Mouse (Mus musculus): ENCODE results near the gene Rtp3.

The Rtp3 gene

DNA sequence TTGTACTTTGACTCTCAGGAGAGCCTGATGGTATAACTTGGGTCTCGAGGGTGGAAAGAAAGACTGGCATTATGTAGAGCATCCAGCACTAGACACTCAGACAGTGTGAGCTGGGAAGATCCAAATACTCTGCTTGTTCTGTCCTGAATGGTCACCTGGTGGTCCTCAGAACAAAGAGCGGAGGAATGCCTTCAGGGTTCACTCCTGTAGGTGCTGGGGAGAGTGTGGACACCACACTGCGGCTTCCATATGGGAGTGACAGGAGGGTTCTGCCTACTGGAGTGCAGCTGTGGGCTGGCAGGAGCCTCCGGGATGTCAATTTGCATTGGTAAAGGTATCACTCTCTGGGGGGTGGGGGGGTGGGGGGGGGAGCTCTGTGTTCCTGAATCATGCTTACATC, 8.0 kb downstream of the Rtp3 start:
- DNase-seq (ENCODE audit: low read depth, low spot score) = no peak

DNA sequence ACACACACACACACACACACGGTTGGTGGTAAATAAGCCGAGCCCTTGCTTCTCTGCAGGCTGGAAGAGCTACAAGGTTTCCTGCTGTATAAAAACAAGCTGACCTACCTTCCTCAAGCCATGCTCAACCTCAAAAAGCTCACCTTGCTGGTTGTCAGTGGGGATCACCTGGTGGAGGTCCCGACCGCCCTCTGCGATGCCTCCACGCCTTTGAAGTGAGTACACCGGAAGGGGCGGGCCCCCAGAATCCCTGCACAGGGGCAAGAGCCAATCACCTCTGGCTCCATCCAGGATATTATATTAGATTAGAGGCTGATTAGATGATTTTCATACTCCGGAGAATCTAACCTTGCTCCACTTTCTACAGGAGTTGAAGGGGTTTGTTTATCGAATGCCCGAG, 11.0 kb downstream of the Rtp3 start:
- no peak for DNase-seq (ENCODE audit: low read depth, low spot score)

- no peak for DNase-seq (ENCODE audit: low read depth, low spot score)
These were observed 24.5 kb downstream of the Rtp3 start for GRCm38 (mm10) chr9:110965910-110966231.

GRCm38 (mm10) chr9:110965062-110965909, 25.1 kb downstream of the Rtp3 start:
- DNase-seq (ENCODE audit: low read depth, low spot score) = no peak

DNA sequence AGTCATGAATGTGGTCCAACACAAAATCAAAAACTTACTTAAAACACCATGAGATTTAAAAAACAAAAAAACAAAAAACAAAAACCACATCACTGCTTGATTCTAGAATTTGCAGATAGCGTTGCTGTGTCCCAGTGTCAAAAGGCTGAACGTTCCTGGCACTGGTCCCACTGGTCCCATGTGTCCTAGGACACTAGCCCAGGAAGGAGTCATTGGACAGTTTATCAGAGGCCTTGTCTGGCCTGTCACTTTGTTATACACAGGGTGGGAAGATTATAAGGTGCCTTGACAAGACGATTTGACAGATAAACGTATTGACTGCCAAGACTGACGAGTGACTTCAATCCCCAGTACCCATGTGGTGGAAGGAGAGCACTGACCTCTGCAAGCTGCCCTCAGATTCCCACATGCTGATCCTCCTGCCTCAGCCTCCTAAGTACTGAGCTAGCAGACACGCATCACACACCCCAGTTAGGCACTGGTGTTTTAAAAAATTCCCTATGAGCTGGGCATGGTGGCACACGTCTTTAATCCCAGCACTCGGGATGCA, 26.7 kb downstream of the Rtp3 start:
- DNase-seq (ENCODE audit: low read depth, low spot score) = no peak

DNA sequence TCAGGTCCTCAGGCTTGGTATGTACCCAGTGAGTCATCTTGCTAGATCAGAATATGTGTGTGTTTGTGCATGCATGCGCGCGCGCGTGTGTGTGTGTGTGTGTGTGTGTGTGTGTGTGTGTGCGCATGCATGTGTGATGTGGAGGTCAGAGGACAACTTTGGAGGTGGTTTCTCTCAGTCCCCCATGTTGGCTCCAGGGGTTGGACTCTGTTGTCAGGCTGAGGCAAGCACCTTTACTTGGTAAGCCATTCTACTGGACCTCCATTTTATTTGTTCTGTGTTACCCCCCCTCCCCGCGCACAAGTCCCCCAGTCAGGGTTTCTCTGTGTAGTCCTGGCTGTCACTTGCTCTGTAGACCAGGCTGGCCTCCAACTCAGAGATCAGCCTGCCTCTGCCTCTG, 29.0 kb downstream of the Rtp3 start:
- DNase-seq (ENCODE audit: low read depth, low spot score) = no peak

- no peak for DNase-seq (ENCODE audit: low read depth, low spot score)
These were observed 29.9 kb downstream of the Rtp3 start for GRCm38 (mm10) chr9:110960230-110961149.

GRCm38 (mm10) chr9:110959669-110960068, 30.7 kb downstream of the Rtp3 start:
- no peak for DNase-seq (ENCODE audit: low read depth, low spot score)

GRCm38 (mm10) chr9:110955962-110956361, 34.4 kb downstream of the Rtp3 start:
- no peak for DNase-seq (ENCODE audit: low read depth, low spot score)

DNA sequence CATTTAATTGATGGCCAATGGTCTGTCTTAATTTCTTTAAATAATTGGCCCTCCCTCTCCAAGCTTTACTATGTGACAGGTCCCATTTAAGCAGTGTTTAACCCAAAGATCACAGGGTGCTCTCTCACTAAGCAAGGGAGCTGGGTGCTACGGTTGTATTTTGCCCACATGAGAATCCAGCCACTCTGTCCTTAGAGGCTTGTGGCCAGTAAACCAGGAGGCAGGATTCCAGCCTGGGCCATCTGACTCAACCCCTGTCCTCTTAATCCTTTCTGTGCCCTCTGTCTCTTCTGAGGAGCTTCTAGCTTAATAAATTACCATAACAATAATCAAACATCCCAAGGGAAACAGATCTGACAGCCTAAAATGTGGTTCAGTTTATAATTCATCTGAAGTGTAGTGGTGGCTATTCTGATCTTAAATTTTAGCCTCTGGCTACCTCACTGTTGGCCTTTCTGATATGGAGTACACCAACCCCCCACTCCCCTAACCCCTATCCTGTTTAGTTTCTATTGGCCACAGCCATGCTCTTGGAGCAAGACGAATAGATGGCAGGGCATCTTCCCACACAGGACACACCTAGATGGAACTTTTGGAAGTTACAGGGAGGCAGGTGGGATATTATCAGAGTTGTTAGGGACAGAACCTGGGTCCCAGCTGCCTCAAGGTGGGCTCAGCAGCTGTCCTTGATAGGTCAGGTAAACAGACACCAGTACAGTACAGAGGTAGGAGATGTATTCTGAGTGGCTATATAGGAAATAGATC, 35.5 kb downstream of the Rtp3 start:
- DNase-seq (ENCODE audit: low read depth, low spot score) = no peak

GRCm38 (mm10) chr9:110953550-110954461, 36.6 kb downstream of the Rtp3 start:
- no peak for DNase-seq (ENCODE audit: low read depth, low spot score)

GRCm38 (mm10) chr9:110952931-110953549, 37.3 kb downstream of the Rtp3 start:
- DNase-seq (ENCODE audit: low read depth, low spot score) = no peak

DNA sequence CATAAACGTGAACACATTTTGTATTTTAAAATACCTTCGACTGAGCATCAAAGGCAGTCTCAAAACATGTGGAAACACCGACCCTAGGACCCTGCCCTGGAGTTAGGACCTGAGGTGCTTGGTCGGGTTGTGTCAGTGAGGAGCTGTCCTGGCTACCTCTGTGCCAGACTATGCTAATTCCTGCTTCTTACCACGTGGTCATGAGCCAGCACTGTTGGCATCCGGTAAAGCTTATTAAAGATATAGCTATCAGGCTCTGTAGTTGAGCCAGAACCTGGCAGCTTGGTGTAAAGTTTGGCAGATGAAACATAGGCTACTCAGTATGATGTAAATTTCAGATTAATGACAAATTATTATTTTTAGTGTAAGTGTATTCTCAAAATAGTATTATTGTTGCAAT, 38.0 kb downstream of the Rtp3 start:
- DNase-seq (ENCODE audit: low read depth, low spot score) = no peak

GRCm38 (mm10) chr9:110951866-110952265, 38.5 kb downstream of the Rtp3 start:
- no peak for DNase-seq (ENCODE audit: low read depth, low spot score)

- no peak for DNase-seq (ENCODE audit: low read depth, low spot score)
These were observed 39.0 kb downstream of the Rtp3 start, which contains the start of gene Lrrc2 for GRCm38 (mm10) chr9:110951397-110951796. Gene Lrrc2 (plus strand): TSS chr9:110951545.

DNA sequence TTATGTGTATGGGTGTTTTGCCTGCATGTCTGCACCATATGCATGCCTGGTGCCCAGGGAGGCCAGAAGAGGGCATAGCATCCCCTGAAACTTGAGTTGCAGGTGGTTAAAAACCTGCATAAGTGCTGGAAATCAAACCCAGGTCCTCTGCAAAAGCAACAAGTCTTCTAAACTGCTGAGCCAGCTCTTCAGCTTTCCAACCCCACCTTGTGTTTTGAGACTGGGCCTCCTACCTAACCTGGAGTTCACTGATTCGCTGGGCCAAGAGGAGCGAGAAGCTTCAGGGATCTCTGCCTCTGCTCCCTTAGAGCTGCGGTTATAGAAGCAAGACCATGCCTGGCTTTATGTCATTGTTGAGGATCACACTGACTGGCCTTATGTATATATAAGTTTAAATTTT, 40.3 kb downstream of the Rtp3 start:
- DNase-seq (ENCODE audit: low read depth, low spot score) = no peak

- no peak for DNase-seq (ENCODE audit: low read depth, low spot score)
These were observed 41.5 kb downstream of the Rtp3 start for GRCm38 (mm10) chr9:110948813-110949310.

GRCm38 (mm10) chr9:110947900-110948299, 42.5 kb downstream of the Rtp3 start:
- no peak for DNase-seq (ENCODE audit: low read depth, low spot score)

DNA sequence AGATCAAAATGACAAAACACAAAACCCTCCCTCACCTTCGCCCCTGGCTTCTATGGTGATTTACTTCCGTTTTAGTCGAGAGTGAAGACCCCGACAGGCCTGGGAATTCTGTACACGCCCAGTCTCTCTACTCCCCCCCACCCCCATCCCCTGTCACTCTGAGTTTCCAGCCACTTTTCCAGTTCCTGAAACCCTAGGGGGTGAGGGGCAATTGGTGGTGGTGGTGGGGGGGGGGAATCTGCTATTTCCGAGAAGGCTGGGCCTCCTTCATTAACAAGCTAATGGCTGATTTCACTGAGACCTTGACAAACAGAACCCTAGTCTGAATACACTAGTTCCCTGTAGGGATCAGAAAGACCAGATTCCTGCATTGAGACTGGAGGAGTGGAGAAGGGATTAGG, 43.1 kb downstream of the Rtp3 start:
- DNase-seq (ENCODE audit: low read depth, low spot score) = no peak

GRCm38 (mm10) chr9:110946548-110947044, 43.8 kb downstream of the Rtp3 start:
- DNase-seq (ENCODE audit: low read depth, low spot score) = no peak

All from c-Kit-negative CD71-positive TER-119-positive erythroid progenitor cells, embryonic 14.5 days (primary cell).